Mouse (Mus musculus) urinary bladder, postnatal 25 days (tissue): Measurements from ENCODE around the gene Otud7b.

Experiments used
- DNase-seq: peaks from one replicate; pipeline ENCODE4 v3.0.0; 2022; ENCODE audit warnings: low spot score

Otud7b gene

DNA sequence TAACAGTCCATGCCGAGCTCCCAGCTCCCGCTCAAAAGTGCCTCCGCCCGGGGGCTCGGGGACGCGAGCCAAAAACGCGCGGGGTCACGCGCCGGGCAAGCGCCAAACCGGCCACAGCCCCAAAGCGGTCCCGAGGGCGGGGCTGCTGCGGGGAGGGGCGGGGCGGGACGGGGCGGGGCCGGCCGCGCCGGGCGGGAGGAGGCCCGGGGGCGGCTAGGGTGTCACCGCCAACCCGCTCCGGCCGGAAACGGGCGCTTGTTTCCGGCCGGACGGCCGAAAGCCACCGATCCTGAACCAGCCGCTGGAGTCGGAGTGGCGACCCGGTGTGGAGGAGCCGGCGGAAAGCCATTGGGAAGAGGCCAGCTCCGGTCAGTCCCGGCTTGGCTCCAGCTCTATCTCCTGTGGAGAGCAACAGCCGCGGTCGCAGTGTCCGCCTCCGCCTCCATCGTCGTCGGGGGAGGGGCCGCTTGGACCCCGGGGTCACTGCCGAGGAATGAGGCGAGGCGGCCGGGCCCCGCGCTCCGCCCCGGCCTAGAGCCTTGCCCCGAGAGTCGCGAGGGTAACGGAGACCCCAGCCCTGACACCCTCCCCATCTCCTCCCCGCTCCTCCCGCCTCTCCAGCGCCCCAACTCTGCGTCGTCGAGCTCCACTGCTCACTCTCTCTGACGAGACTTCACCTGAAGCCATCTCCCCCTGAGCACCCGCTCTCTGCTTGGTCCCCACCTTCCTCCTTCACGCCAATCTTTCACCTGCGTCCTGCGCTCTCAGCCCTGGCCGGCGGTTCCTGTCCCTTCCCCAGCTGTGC is at the start of gene Otud7b:
TSS of gene Otud7b (plus strand) at position 267 of the 805 bp plus-strand sequence.
- peak; percentile 75 for DNase-seq

DNA sequence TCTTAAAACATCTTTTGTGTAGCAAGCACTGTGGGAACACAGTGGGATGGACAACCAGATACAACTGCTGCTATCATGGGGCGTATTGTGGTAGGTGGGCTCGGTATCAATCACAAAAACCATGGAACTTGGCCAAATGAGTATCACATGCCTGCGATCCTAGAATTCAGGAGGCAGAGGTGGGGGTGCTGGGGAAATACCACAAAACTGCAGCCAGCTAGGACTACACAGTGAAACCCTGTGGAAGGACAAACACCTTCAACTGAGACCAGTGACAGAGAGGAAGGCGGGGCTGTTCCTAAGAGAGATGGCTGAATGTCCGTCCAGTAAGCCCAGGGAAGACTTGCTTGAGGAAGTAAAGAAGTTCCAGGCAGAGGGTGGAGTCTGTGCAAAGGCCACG is 49.0 kb upstream of the Otud7b start:
- no peak for DNase-seq

DNA sequence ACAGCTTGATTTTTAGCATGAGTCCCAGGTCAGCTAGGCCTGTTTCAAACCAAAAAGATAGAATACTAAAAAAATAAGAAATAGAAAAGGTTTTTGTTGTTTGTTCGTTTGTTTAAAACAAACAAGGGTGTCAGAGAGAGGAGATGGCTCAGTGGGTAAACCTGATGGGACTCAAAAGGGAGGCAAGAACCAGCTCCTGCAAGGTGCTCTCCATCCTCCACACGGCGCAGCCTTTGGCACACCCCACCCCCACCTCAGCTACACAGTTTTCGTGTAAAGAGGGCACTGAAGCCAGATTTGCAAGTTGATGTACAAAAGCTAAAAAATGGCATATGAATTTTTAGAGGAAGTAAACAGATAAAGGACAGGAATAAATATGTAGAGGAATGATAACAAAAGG is 48.3 kb upstream of the Otud7b start:
- no peak for DNase-seq

DNA sequence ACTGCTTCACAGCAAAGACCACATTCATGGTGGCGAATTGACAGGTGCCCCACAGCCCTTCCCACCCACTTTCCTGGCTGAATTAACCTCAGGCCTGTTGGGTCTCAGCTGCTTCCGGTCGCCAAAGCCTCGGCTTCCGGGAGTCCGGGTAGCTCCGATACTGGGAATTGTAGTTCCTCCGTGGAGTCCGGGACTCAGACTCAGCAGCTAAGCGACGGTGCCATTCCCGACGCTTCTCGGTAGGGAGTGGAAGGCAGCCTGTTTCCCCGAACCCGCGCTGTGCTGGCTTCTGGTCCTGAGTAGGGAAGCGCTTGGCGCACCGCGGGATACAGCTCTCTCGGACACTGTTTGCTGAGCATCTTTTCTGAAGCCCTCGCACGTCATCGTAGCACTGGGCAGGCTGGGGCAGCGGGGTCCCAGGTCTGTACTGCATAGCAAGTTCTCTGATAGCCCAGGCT is 46.6 kb upstream of the Otud7b start:
- peak; percentile 82 for DNase-seq

DNA sequence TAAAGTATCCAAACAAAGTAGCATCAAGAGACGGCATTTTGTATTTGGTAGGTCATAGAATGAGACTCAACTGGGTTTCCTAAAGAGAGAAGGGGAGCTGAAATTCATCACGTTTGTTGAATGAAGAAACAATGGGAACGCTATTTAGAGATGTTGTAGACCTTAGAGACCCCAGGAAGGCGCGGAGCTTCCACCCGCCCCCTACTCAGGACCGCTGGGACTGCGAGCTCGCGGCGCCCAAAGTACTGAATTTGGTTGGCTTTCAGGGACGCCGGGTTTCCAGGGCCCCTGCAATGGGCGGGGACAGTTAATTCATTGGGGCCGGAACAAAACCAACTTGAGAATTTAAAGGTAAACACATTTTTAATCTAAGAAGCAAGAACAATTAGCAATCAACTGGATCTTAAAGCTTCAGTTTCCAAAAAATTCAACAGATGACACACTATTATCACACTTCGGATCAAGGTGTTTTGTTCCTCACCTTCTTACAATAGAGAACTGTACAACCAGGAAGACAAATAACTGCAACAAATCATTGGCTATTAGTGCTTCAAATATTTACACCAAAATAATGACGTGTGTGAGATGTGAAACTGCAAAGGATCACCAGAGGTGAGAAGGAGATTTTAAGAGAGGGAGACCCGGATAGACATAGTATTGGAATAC is 46.0 kb upstream of the Otud7b start, which contains the start of gene Vps45:
TSS of gene Vps45 (minus strand) at position 236 of the 666 bp plus-strand sequence.
- peak; percentile 52 for DNase-seq

DNA sequence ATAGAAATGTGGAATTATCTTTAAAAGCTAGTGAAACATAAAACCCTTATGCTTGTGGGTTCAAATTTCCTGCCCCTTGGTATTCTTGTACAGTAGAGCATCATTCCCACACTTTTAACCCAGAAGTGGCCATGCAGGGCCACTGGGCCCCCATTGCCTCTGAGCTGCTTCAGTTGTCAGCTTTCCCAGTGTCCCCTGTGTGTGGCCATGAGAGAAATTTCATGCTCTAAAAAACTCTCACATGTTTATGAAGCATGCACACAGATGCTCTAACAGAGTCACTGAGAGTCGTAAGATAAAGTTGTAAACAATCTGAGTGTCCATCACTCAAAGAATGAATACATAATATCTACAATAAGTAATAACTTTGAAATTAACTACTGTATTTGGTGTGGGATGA is 44.2 kb upstream of the Otud7b start:
- no peak for DNase-seq

DNA sequence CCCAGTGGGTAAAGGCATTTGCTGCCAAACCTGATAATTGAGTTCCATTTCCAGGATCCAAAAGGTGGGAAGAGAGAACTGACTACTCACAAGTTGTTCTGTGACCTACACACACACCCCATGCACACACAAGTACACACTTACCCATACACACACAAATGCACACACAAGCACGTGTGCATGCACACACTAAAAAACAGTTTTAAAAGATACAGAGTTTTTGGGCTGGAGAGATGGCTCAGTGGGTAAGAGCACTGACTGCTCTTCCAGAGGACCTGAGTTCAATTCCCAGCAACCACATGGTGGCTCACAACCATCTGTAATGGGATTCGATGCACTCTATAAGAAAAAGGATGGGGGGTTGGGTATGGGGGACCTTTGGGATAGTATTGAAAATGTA is 41.0 kb upstream of the Otud7b start:
- DNase-seq: no peak

DNA sequence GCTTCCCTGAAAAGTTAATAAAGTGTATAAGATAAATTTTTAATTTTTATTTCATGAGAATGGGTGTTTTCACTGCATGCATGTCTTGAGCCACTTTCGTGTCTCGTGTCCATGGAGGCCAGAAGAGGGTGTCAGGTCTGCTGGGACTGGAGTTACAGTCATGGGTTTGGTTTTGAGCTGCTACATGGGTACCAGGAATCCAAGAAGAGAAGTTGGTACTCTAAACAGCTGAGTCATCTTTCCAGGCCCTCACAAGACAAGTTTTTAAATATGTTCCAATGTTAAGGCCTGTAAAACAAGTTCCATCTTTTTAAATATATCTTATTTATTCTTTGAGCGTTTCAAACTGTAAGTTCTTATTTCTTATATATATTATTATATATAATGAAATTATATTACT is 40.1 kb upstream of the Otud7b start:
- no peak for DNase-seq

DNA sequence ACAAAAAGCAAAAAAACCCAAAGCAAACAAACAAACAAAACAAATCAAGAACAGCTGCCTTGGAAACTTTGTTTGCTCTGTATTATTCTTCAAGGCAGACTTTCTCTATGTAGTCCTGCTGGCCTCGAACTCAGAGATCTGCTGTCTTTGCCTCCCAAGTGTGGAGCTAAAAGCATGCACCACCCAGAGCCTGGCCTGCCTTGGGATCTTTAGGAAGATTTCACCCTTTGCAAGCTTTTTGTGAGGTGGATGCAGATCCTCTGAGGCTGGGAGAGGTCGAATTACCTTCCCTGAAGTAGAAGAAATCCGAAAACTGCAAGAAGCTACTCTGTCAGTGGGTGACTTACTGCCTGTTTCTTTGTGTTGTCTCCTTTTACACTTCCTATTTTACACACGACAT is 39.2 kb upstream of the Otud7b start:
- no peak for DNase-seq

DNA sequence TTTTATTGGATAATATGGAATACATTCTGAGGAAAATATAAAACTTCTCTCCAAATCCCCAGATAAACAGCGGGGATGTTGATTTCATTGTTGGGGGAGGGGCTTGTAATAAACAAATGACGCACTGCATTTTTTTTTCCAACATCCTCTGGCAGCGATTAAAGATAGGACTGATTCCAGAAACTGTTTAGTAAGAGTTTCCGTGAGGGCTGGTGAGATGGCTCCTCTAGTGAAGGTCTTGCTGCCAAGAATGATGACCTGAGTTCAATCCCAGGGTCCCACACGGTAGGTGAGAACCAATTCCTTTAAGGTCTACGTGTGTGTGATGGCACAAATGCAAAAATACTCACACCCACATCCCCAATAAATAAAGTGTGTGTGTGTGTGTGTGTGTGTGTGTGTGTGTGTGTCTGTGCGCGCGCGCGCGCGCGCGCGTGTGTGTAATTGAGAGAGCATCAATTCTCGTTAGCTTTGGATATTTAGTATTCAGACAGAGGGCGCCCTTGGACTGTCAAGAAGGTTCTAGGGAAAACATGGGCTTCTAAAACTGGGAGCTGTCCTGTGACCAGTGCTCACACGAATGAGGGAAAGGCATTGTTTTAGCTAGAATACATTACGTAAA is 38.5 kb upstream of the Otud7b start:
- DNase-seq: peak; percentile 32

DNA sequence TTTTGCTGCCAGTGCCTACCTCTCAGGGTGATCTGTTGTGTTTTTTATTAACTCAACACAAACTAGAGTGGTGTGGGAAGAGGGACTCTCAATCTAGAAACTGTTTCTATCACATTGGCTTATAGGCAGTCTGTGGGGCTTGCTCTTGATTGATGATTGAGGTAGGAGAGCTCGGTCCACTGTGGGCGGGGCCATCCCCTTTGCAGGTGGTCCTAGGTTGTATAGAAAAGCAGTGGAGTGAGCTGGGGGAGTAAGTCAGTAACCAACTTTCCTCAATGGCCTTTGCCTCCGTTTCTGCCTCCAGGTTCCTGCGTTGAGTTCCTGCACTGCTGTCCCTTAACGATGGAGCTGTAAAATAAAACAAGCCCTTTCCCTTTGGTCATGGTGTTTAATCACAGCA is 37.6 kb upstream of the Otud7b start:
- no peak for DNase-seq

DNA sequence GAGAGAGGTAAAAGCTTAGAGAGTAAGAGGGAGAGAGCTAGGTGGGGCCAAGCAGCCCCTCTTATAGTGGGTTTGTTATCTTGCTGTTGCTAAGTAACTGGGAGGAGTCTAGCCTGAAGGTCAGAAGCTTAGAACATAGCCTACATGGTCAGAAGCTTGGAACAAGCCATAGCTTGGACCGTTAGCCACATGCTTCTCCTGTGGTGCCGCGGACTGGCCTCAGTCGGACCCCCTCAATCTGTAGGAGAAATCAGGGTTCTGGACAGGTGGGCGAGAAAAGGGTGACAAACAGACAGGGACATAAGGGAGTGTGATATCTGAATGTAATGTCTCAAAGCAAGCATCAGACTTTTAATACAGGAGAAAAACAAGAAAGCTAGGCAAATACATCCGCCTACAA is 35.3 kb upstream of the Otud7b start:
- DNase-seq: no peak

DNA sequence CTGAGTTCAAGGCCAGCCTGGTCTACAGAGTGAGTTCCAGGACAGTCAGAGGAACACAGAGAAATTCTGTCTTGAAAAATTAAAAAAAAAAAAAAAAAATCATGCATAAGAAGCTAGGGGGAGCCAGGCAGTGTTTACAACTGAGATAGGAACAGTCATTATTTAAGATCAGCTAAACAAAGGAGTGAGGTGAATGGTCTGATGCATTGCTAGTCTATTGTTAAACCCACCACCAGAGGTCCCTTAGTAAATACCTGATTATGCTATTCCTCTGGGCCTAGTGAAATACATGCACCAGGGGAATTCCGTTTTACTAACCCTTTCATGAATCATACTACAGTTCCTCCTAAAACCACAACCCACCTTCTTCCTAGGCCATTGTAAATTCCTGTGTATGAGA is 34.8 kb upstream of the Otud7b start:
- no peak for DNase-seq

DNA sequence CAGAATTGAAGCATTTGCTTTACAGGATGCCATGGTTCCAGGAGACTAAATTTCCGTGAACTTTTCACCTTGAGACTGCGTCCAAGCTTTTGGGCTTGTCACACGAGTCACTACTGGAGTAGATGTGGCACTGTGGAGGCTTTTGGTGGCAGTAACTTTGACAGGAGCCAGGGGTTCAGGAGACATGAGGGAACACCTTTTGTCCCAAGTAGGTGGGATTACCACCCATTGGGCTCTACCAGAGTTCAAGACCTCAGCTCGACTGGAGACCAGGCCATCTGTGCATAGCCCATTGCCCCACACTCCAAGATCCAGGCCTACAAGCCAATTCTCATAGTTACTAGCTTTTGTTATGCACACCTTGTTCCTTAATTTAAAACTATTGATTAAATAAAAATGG is 34.1 kb upstream of the Otud7b start:
- no peak for DNase-seq

DNA sequence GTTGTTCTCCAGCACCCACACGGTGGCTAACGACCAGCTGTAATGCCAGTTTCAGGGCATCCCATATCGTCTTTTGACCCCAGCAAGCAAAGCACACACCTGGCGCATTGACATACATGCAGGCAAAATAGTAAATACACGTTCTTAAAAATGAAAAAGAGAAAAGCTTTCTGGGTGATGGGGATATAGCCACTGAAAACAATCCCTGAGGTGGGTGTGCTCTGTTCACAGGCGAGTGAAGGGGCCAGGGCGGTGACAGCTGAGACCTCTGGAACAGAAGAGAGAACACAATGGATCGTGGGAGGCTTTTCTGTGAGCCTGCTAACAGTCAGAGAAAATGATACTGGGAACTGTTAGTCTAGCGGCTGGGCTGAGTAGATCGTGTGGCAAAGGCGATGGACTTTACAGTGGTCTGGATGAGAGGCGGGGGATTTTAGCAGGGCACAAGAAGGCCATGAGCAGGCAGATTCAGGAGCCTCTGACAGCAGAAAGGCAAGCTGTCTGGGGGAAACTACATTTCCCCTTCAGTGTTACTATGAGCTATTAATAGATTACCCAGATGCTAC is 31.3 kb upstream of the Otud7b start:
- DNase-seq: no peak

DNA sequence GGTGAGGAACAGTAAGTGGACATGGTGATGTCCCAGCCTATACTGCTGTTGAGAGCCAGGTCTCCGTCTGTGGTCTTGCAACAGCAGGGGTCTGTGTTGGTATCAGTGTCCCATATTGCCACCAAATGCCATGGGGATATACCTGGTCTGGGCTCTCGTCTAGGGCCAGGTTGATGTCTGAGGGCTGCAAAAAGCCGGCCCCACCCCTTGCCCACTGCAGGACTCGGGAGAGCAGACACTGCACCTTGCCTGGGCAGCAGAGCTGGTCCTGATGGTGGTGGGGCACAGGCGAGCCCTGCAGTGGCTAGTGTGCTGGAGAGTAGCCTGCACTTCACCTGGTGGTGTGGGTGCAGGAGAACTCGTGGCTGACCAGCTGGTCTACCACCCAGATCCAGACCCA is 26.3 kb upstream of the Otud7b start:
- no peak for DNase-seq

DNA sequence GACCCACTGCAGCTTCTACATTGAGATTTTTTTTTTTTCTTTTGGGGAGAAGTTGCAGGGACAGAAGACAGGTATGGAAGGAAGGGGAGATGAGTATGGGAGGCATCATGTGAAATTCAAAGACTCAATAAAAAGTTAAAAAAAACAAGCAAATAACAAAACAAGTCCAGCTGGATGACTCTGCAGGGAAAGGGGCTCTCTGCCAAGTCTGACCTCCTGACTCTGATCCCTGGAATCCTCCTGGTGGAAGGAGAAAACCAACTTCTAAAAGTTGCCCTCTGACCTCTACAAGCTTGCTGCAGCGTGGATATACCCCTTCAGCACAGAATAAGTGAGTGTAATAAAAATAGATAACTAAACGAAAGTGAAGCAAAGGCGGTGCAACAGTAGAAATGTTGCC is 25.6 kb upstream of the Otud7b start:
- no peak for DNase-seq

DNA sequence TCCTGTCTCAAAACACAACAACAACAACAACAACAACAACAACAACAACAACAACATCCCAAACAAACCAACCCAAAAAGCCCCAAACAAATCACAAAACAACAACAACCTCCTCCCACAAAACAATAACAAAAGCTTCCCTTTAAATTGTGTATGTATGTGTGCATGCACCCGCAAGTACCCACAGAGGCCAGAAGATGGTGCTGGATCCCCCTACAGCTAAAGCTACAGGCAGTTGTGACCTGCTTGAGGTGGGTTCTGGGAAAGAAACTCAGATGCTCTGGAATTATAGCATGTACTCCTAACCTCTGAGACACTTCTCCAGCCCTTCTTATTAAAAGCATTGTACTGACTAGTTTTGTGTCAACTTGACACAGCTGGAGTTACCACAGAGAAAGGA is 23.3 kb upstream of the Otud7b start:
- DNase-seq: no peak

DNA sequence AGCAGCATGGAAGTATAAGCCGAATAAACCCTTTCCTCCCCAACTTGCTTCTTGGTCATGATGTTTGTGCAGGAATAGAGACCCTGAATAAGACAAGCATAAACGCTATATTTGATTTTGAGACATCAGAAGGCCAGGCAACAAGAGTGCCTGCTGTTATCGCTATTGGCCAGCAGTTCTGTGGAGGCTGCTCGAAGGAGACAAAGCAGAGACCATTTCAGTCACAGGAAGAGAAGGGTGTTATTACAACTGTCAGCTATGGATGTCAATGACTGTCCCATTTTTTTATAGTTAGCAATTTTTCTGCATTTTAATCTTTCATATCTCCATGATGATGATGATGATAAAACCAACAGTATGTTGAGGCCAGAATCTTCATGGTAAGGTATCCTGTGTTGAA is 22.7 kb upstream of the Otud7b start:
- DNase-seq: no peak

DNA sequence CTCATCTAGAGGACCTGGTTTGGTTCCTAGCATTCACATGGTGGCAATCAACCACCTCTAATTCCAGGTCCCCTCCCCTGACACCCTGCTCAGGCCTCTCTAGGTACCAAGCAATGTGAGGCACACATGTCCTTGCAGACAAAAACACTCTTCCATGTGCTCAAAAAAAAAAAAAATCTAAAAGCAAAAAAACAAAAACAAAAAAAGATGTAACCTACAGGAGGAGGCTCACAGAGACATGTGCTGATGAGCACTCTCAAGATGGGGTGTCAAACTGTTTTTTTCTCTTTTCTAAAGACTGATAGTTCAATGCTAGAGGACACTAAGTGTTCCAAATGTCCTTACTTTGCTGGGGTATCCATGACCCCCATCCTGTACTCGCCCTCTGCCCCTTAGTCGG is 22.2 kb upstream of the Otud7b start:
- no peak for DNase-seq

DNA sequence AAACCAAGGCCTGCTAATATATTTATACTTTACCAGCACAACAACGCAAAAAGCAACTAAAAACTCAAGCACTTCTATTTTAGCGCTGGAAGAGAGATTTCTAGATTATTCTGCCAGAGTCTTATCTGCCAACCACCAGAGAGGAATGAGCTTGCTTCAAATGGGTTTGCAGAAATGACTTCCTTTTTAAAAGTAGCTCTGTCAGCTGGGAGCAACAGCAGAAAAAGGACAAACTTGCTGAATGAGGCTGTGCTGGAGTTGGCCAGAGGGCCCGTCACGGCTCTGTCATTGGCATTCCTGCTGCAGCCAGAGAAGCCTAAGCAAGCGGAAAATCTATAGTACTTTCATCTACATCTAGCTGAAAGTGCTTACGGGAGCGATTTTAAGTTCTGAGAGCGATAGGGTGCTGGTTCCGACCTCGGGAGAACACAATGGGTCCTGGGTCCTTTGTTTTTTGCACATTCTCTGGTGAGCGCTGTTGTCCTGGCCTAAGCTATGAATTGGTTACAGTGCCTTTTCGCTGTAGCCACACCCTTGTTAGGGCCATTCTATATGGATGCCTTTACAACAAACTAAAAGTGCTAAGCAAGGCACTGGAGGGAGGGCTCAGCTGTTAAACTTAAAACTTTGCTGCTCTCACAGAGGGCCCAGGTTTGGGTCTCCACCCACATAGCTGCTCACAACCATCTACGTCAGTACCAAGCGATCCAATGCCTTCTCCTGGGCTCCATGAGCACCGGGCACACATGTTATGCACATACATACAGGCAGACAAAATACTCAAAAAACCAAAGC is 21.4 kb upstream of the Otud7b start:
- no peak for DNase-seq

DNA sequence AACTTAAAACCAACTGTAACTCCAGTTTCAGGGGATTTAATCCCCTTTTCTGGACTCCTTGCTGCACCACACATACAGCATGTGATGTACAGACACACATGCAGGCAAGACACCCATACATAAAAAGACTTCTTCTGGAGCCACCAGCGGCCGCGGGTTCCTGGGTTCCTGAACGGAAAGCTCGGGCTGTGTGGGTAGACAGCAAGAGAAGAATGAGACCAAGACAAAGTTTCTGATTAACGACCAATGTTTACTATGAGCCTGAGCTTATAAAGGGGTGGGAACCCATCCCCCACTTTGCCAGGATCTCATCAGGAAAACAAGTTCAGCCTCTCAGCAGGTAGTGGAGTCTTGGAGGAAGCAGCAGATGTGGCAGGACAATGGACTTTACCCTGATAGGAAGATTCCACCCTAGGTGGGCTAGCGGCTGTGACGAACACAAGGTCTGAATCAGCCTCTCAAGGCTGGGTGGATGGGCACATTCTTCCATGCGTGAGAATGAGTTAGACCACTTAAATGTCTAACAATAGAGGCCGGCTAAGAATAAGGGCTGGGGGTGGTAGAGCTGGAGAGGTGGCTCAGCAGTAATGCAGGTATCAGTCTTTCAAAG is 20.1 kb upstream of the Otud7b start:
- DNase-seq: no peak
